Mouse (Mus musculus) ES-Bruce4 (cell line): ENCODE data around the gene Srebf1.

ENCODE experiments used
- CTCF ChIP-seq: IDR thresholded peaks from one replicate; pipeline ENCODE4 v1.8.1; 2011; ENCODE audit warnings: low read depth, low read length
- EP300 ChIP-seq: IDR thresholded peaks from 2 replicates; pipeline ENCODE4 v1.6.1; 2011; ENCODE audit warnings: low read depth, low read length; ENCODE audit not compliant: insufficient read depth
- POLR2A ChIP-seq: IDR thresholded peaks from one replicate; pipeline ENCODE4 v1.8.1; 2011; ENCODE audit warnings: low read length; ENCODE audit not compliant: insufficient read depth

GRCm38 (mm10) chr11:60219609-60220008, 2.8 kb downstream of the Srebf1 start:
- TF ChIP-seq CTCF (no peak), EP300 (no peak), POLR2A (no peak)
